Mouse (Mus musculus): Measurements from ENCODE around the gene Gp9.

DNA sequence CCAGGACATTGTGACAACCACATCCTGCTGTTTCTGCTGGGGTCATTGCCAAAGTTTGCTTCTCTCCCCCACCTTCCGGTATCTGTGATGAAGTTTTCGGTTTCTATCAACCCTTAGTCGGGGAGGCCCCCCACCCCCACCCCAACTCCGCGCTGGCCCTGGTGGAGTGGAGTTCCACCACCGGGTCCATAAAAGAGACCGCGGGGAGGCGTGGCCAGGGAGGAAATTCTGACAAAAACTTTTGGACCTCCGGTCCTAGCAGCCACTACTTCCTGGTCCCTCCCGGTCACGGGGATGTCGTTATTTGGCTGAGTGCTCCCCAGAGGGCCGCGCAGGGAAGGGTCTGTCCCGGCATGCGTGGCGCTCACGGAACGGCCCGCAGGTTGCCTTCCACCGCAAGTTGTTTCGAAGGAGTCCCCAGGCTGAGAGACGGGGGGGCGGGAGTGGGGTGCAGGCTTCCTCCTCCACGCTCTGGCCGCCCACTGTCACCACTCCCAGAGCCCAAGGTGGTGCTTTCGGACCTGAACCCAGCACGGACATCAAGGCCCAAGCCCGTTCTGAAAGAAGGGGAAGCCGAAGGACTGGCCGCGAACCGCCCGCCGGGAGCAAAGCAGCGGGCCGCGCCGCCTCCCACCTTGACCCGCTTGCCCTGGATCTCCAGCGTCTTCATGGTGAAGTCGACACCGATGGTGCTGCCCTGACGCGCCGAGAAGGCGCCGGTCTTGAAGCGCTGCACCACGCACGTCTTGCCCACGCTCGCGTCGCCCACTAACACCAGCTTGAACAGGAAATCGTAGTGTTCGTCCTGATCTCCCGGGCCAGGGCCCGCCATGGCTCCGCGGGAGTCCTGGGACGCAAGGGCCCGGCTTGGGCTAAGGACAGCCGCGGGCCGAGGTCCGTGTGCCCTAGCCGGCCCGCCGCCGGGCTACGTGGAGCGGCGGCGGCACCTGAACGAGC, 33.1 kb downstream of the Gp9 start:
- TF ChIP-seq CTCF (conservative IDR thresholded peaks at IDR 0.05; ENCODE audit: insufficient read depth, insufficient read length, low read depth, low read length) (no peak), POLR2A (IDR thresholded peaks at IDR 0.05; ENCODE audit: low read depth, low read length) (no peak)

Measured in kidney, adult 2 months (tissue).